Mouse (Mus musculus): Measurements from ENCODE around the gene Plin5. TPM values are rescaled to one million over a fixed set of nuclear protein-coding genes. Genes with fewer than 3 reads are reported as not detected.

Gene Plin5
- polyA plus RNA-seq, 1 experiment from 2014 or later: 0.62 TPM

DNA sequence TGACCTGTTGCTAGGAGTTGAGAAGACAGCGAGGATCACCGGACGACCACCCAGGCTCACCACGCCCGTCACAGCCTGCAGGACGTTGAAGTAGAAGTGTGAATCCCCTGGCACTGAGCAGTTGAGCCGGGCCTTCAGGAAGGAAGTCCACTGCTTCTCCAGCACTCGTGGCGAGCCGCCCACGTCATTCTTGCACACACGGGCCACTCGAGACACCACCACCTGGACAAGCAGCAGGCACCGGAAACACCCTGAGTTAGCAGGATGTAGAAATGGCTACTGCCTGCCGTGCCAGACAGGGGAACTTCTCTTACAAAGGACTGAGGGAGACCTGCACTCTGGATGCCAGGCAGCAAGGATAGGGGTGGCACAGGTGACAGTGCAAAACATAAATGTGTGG lies 10.8 kb upstream of the Plin5 start:
- Histone ChIP-seq H3K4me2 (replicated peaks) (no peak overlapping the region), H3K36me3 (peaks cover 44% of the 10 kb centered on the region), H3K9me3 (replicated peaks) (peaks cover 6% of the 10 kb centered on the region), H3K4me1 (peaks cover 7% of the 10 kb centered on the region), H3K4me3 (no peak overlapping the region), H3K27ac (no peak overlapping the region), H3K9ac (no peak overlapping the region), H3K27me3 (peaks cover 42% of the 10 kb centered on the region)
- 86% methylated on average over 15 of the region's 15 CpGs for whole genome bisulfite sequencing
- ATAC-seq (ENCODE audit: low FRiP score): no peak

DNA sequence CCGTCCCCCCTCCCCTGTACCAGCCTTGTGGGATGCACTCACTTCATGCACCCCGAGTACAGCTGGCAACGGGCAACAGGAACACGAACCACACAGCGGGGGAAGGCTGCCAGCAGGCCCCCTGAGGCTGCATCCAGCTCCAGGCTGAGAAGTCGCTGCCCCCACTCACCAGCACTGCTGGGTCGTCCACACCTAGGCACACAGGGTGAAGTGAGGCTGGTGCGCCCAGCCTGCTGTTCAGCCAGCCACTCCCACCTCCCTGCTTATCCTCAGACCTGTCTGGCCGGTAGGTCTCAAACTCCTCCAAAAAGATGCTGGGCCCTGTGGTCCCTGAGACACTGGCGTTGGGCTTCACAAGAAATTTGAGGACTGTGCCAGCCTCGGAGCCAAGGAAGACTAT lies 8.8 kb upstream of the Plin5 start:
- Histone ChIP-seq H3K4me3 (no peak overlapping the region), H3K27ac (no peak overlapping the region), H3K27me3 (peaks cover 63% of the 10 kb centered on the region), H3K9me3 (replicated peaks) (peaks cover 20% of the 10 kb centered on the region), H3K4me1 (peaks cover 7% of the 10 kb centered on the region), H3K4me2 (replicated peaks) (no peak overlapping the region), H3K9ac (no peak overlapping the region), H3K36me3 (peaks cover 49% of the 10 kb centered on the region)
- WGBS: 72% methylated on average over 11 of the region's 11 CpGs
- ATAC-seq (ENCODE audit: low FRiP score): no peak

DNA sequence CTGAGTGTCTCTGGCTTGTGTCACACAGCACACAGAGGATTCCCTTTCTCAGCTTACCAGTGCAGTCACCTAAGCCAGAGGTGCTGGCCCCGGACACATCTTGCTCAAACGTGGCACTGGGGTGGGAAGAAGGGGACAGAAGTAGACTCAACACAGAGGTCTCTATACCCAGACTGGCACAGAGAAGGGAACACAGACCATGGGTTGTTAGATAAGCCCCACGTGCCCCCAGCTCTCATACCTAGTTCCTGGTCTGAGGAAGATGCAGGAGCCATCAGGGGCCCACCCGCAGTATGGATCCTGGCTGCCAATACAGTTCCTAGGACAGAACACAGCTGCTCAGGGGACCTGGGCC lies 7.9 kb upstream of the Plin5 start:
- Histone ChIP-seq H3K9me3 (replicated peaks) (peaks cover 20% of the 10 kb centered on the region), H3K27me3 (peaks cover 72% of the 10 kb centered on the region), H3K4me3 (no peak overlapping the region), H3K4me1 (peaks cover 11% of the 10 kb centered on the region), H3K9ac (no peak overlapping the region), H3K4me2 (replicated peaks) (no peak overlapping the region), H3K27ac (no peak overlapping the region), H3K36me3 (peaks cover 49% of the 10 kb centered on the region)
- ATAC-seq (ENCODE audit: low FRiP score): no peak
- WGBS: 82% methylated on average over 4 of the region's 4 CpGs

DNA sequence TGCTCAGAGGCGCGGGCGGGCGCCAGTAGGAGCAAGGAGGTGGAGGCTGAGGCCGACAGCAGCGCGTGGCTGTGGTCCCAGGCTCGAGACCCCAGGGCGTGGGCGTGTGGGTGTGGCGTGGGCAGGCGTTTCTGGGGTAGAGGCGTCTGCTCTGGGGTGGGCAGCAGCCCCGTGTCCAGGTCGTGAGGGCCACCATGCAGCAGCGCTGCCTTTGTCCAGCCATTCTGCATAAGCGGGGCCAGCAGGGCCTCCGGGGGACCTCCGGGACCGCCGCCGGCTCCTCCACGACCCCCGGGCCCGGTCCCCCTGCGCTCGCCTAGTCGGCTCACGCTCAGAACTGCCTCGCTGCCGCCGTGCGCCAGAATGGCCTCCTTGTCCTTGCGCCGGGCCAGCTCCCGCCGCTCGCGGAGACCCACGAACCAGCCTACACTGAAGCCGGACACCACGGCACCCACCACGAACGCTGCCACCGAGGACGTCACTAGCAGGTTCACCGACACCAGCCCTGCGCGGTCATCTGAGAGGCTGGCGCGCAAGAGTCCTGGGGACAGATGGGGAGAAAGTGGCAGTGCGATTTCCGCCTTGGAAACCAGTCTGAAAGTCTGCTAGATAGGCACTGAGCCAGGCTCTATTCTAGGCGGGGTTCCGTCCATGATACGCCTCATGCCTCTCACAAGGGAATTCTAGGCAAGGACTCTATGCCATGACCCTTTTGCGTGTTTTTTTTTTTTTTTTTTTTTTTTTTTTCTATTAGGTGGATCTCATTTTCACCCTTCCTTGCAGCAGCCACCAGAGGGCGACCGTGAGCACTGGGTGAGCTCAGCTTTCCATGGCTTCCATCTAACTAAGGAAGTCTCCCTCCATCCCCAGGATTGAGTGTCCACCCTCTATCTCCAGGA lies 7.2 kb upstream of the Plin5 start:
- Histone ChIP-seq H3K36me3 (peaks cover 45% of the 10 kb centered on the region), H3K27ac (no peak overlapping the region)
- no peak for ATAC-seq (ENCODE audit: low FRiP score)

DNA sequence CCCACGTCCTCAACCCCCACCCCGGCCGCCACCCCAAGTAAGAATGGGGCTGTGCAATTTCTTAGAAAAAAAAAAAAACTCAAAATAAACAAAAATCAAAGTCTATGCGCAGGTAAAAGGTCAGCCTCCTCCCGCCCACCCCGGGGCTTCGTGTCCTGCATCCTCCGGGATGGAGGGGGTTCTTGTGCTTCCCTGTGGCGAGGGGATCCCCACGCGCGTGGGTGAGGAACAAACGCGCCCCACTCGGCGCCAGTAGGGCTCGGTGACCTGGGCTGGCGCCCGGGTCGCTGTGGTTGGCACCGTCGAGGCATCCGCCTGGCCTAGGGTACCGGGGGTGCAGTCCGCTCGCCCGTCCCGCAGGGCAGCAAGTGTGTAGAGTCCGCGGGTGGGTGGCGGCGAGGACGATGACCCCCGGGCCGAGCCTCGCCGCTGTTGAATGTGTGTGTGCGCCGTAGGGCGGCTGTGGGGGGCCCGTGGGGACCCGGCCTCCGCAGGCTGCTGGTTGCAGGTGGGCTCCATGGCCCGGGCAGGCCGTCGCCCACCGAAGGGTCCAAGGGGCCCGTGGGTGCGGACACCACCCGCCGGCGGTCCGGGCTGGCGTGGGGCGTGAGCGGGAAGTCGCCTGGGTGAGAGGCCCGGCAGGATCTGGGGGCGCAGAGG lies 6.4 kb upstream of the Plin5 start:
- Histone ChIP-seq H3K9ac (peak overlapping the region; percentile 51), H3K27ac (no peak overlapping the region), H3K4me1 (peaks cover 18% of the 10 kb centered on the region), H3K27me3 (peaks cover 86% of the 10 kb centered on the region), H3K9me3 (replicated peaks) (peaks cover 20% of the 10 kb centered on the region), H3K4me2 (replicated peaks) (peak overlapping the region; percentile 53), H3K4me3 (peak overlapping the region; percentile 28), H3K36me3 (peaks cover 38% of the 10 kb centered on the region)
- ATAC-seq (ENCODE audit: low FRiP score): no peak
- WGBS: 38% methylated on average over 59 of the region's 59 CpGs

More for the DNA sequence above, 7.2 kb upstream of the Plin5 start:
- H3K27me3 ChIP-seq: peaks cover 78% of the 10 kb centered on the region
- WGBS: 9% methylated on average over 57 of the region's 59 CpGs
- H3K9me3 ChIP-seq (replicated peaks): peaks cover 20% of the 10 kb centered on the region
- H3K4me2 ChIP-seq (replicated peaks): peak overlapping the region; percentile 53
- H3K4me3 ChIP-seq: peak overlapping the region; percentile 28
- peak overlapping the region; percentile 51 for H3K9ac ChIP-seq
- H3K4me1 ChIP-seq: peaks cover 16% of the 10 kb centered on the region

DNA sequence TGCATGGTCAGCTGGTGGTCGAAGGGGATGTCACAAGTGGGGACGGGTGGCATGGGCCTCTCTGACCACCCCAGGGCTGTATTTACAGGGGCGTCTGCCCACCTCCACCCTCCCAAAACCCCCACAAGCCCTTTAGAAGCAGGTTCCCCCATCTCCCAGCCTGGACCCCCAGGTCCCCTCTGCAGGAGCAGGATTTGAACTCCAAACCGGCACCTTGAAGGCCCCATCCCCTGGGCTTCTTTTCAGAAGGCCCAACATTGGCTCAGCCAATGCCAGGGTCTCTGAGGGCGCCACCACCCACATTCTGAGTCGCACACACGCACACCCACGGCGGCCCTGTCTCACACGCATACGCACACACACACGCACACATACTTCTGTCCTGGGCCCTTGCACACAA lies 5.8 kb upstream of the Plin5 start:
- Histone ChIP-seq H3K4me1 (peaks cover 18% of the 10 kb centered on the region), H3K4me2 (replicated peaks) (no peak overlapping the region), H3K9me3 (replicated peaks) (peaks cover 20% of the 10 kb centered on the region), H3K27me3 (peaks cover 92% of the 10 kb centered on the region), H3K36me3 (peaks cover 34% of the 10 kb centered on the region), H3K9ac (no peak overlapping the region), H3K27ac (no peak overlapping the region), H3K4me3 (no peak overlapping the region)
- WGBS: 90% methylated on average over 12 of the region's 12 CpGs
- no peak for ATAC-seq (ENCODE audit: low FRiP score)

DNA sequence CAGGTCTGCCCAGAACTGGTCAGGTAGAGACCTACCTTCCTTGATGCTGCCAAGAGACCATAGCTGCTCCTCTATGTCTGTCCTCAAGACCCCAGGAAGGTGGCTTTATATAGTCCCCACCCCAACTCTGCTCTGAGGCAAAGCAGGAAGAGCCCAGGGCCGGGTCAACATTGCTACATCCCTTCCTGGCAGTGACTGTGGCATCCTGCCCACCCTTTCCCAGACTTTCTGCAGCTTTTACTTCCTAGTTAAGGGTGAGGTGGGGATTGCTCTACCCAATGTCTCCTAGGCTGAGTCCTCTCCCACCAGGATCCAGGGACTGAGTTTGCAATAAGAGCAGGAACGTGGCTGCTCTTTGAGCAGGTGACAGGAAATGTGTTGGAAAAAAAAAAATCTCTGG lies 4.4 kb upstream of the Plin5 start, which contains the start of gene Lrg1:
Lrg1 (minus strand) TSS at position 176 of the 400 bp plus-strand sequence.
- Histone ChIP-seq H3K4me2 (replicated peaks) (no peak within 1 kb of the TSS), H3K9me3 (replicated peaks) (peaks cover 20% of the 10 kb centered on the region), H3K9ac (no peak within 1 kb of the TSS), H3K27ac (no peak within 1 kb of the TSS), H3K4me1 (peaks cover 26% of the 10 kb centered on the region), H3K4me3 (no peak within 1 kb of the TSS), H3K36me3 (peaks cover 23% of the 10 kb centered on the region), H3K27me3 (peaks cover 93% of the 10 kb centered on the region)
- WGBS: 57% methylated on average over 2 of the region's 2 CpGs
- ATAC-seq (ENCODE audit: low FRiP score): no peak

DNA sequence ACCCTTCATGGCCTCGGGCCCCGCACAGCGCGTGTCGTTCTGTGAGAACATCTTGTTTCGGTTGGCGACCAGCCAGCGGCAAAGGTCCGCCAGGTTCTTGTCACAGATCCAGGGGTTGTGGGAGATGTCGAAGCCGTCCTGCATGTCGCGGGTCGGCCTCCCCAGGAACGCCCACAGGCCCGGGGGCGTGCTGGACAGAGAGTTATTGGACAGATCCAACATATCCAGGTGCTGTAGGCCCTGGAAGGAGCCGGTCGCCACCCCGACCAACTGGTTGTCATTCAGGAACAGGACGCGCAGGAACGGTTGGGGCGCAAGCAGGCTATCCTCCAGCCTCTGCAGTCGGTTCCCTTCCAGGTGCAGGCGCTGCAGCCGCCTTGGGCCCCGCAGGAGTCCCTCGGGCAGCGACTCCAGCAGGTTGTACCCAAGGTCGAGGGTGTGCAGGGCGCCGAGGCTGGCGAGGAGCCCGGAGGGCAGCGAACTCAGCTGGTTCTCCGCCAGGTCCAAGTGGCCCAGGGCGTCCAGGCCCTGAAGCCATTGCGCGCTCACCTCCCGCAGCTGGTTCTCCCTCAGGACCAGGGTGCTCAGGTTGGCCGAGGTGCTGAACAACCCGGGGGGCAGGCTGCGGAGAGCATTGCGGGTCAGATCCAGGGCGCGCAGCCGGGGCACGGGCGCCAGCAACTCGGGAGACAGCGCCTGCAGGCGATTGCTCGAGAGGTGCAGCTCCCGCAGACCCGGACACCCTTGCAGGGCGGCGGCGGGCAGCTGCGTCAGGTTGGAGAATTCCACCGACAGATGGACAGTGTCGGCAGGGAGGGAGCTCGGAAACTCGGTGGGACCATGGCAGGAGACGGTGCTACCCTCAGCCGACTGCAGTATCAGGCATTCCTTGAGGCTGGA lies 2.8 kb upstream of the Plin5 start:
- peaks cover 89% of the 10 kb centered on the region for H3K27me3 ChIP-seq
- H3K27ac ChIP-seq: no peak overlapping the region
- H3K9me3 ChIP-seq (replicated peaks): peaks cover 20% of the 10 kb centered on the region
- peaks cover 26% of the 10 kb centered on the region for H3K4me1 ChIP-seq
- H3K4me2 ChIP-seq (replicated peaks): peak overlapping the region; percentile 18; the same call in 1 of the 2 replicates
- no peak for ATAC-seq (ENCODE audit: low FRiP score)
- H3K36me3 ChIP-seq: peaks cover 13% of the 10 kb centered on the region
- no peak overlapping the region for H3K9ac ChIP-seq
- H3K4me3 ChIP-seq: peak overlapping the region; percentile 18
- 9% methylated on average over 66 of the region's 66 CpGs for WGBS

DNA sequence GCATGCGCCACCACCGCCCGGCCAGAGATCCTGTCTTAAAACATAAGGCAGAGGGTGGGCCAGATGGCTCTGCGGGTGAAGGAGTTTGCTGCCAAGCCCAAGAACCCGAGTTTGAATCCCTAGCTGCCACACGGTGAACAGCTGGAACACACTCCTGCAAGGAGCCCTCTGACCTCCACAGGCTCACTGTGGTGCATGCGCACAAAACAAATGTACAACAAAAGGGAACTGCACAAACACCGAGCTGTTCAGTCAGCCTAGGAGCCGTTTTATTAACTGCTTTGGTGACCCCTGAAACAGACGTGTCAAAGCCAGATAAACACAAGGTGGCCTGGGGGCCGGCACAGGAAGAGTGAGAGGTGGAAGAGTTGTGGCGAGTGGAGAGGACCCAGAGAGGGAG lies 2.0 kb upstream of the Plin5 start:
- no peak overlapping the region for H3K27ac ChIP-seq
- peaks cover 24% of the 10 kb centered on the region for H3K4me1 ChIP-seq
- no peak for ATAC-seq (ENCODE audit: low FRiP score)
- peaks cover 13% of the 10 kb centered on the region for H3K36me3 ChIP-seq
- peaks cover 82% of the 10 kb centered on the region for H3K27me3 ChIP-seq
- 48% methylated on average over 12 of the region's 12 CpGs for WGBS
- no peak overlapping the region for H3K4me2 ChIP-seq (replicated peaks)
- H3K9ac ChIP-seq: no peak overlapping the region
- H3K4me3 ChIP-seq: no peak overlapping the region
- peaks cover 20% of the 10 kb centered on the region for H3K9me3 ChIP-seq (replicated peaks)

DNA sequence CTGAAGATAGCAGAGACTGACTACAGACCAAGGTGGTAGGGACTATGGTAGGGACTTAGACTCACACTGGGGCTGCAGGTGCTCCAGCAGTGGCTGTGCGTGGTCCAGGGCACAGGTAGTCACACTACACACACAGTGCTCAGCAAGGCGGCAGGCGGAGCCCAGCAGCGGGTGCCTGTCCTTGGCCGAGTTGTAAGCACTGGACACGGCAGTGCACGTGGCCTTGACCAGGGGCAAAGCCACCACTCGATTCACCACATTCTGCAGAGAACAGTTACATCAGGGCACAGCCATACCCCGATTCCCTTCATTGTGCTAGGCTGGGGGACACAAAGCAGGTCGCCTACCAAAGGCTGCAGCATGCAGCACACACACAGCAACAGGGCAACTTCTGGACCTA lies 1.2 kb downstream of the Plin5 start:
- no peak for ATAC-seq (ENCODE audit: low FRiP score)
- Histone ChIP-seq H3K36me3 (no peaks in the 10 kb centered on the region), H3K9me3 (replicated peaks) (no peaks in the 10 kb centered on the region), H3K4me1 (peaks cover 24% of the 10 kb centered on the region), H3K9ac (no peak overlapping the region), H3K27ac (no peak overlapping the region), H3K4me2 (replicated peaks) (no peak overlapping the region), H3K4me3 (no peak overlapping the region), H3K27me3 (peaks cover 50% of the 10 kb centered on the region)
- 81% methylated on average over 10 of the region's 10 CpGs for WGBS

DNA sequence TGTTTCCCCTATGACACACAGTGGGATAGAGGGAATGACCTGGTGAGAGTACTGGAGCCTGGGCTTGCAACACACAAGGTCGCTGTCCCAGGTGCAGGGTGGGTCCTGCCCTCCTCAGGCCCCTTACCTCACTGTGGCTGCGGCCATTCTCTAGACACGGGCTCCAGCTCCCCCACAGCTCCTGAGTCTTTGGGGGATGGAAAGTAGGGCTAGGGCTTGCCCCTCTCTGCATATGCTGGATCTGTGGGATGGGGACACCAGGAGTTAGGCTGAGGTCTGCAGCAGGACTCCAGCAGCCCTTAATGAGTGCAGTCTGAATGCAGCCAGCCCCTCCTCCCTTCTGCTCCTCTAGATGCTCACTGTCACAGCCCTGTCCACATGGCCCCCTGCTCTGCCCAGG lies 4.7 kb downstream of the Plin5 start:
- no peak overlapping the region for H3K4me3 ChIP-seq
- H3K36me3 ChIP-seq: no peaks in the 10 kb centered on the region
- peaks cover 17% of the 10 kb centered on the region for H3K27me3 ChIP-seq
- 69% methylated on average over 3 of the region's 3 CpGs for WGBS
- ATAC-seq (ENCODE audit: low FRiP score): no peak
- no peak overlapping the region for H3K9ac ChIP-seq
- H3K4me2 ChIP-seq (replicated peaks): no peak overlapping the region
- H3K9me3 ChIP-seq (replicated peaks): no peaks in the 10 kb centered on the region
- H3K4me1 ChIP-seq: peaks cover 13% of the 10 kb centered on the region
- no peak overlapping the region for H3K27ac ChIP-seq

DNA sequence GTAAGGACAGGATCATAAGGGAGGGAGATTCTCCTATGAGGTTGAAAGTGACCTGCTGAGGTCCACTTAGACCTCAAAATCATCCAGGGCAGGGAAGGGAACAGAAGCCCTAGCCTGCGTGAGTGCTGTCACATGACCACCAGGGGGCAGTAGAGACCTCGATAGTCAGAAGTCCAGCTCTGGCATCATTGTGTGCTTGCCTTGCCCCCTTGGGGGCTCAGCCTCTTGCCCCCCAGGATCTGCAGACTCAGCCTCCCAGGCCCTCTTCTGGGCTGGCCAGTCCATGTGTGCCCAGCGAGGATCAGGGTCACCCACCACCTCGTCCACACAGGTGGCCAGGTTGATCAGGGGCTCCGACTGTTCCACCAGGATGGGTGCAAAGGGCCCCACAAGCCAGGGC lies 5.5 kb downstream of the Plin5 start:
- H3K4me3 ChIP-seq: no peak overlapping the region
- peaks cover 10% of the 10 kb centered on the region for H3K27me3 ChIP-seq
- WGBS: 42% methylated on average over 5 of the region's 5 CpGs
- H3K4me2 ChIP-seq (replicated peaks): no peak overlapping the region
- no peak overlapping the region for H3K27ac ChIP-seq
- H3K36me3 ChIP-seq: no peaks in the 10 kb centered on the region
- no peaks in the 10 kb centered on the region for H3K9me3 ChIP-seq (replicated peaks)
- no peak overlapping the region for H3K9ac ChIP-seq
- peaks cover 6% of the 10 kb centered on the region; the same call in 1 of the 2 replicates for H3K4me1 ChIP-seq
- ATAC-seq (ENCODE audit: low FRiP score): no peak

Data from hindbrain, embryonic 12.5 days (tissue).